Mouse (Mus musculus): Measurements from ENCODE around the gene E2f1. TPM values are rescaled to one million over a fixed set of nuclear protein-coding genes. Genes with fewer than 3 reads are reported as not detected.

Gene E2f1
- polyA plus RNA-seq, 1 experiment from 2014 or later, result 5.7 TPM

GRCm38 (mm10) chr2:154609050-154609767, 39.5 kb upstream of the E2f1 start:
- TF ChIP-seq CTCF (IDR thresholded peaks at IDR 0.05; ENCODE audit: low read depth), result no peak
- no peak for TF ChIP-seq EP300 (optimal IDR thresholded peaks at IDR 0.05)
- DNase-seq (ENCODE audit: low spot score) (no peak), ATAC-seq (ENCODE audit: low FRiP score, low TSS enrichment) (no peak)
- no peaks in the 10 kb centered on the region for H3K9me3 ChIP-seq (ENCODE audit: control insufficient read depth, low read length)
- no peak overlapping the region for H3K4me3 ChIP-seq (ENCODE audit: low read depth, low read length)
- H3K27ac ChIP-seq (replicated peaks), result no peak overlapping the region
- no peaks in the 10 kb centered on the region for H3K4me1 ChIP-seq (replicated peaks; ENCODE audit: control insufficient read depth, insufficient read depth)
- H3K9ac ChIP-seq (ENCODE audit: low read length), result no peak overlapping the region
- H3K27me3 ChIP-seq (ENCODE audit: control insufficient read depth, insufficient read depth, low read length), result no peaks in the 10 kb centered on the region
- 58% methylated on average over 10 of the region's 10 CpGs for WGBS
- no peak overlapping the region for H3K4me2 ChIP-seq (replicated peaks; ENCODE audit: low read depth)
- H3K36me3 ChIP-seq (ENCODE audit: control insufficient read depth, insufficient read depth, low read length), result no peaks in the 10 kb centered on the region

- TF ChIP-seq CTCF (IDR thresholded peaks at IDR 0.05; ENCODE audit: low read depth) (no peak), EP300 (optimal IDR thresholded peaks at IDR 0.05) (no peak)
- H3K4me3 ChIP-seq (ENCODE audit: low read depth, low read length), result no peak overlapping the region
- ATAC-seq (ENCODE audit: low FRiP score, low TSS enrichment) (no peak), DNase-seq (ENCODE audit: low spot score) (no peak)
- no peak overlapping the region for H3K9ac ChIP-seq (ENCODE audit: low read length)
- no peaks in the 10 kb centered on the region for H3K36me3 ChIP-seq (ENCODE audit: control insufficient read depth, insufficient read depth, low read length)
- H3K4me2 ChIP-seq (replicated peaks; ENCODE audit: low read depth), result no peak overlapping the region
- no peaks in the 10 kb centered on the region; the same call in 1 of the 2 replicates for H3K4me1 ChIP-seq (replicated peaks; ENCODE audit: control insufficient read depth, insufficient read depth)
- WGBS, result 63% methylated on average over 1 of the region's 1 CpGs
- H3K9me3 ChIP-seq (ENCODE audit: control insufficient read depth, low read length), result no peaks in the 10 kb centered on the region
- H3K27ac ChIP-seq (replicated peaks), result no peak overlapping the region
- no peaks in the 10 kb centered on the region for H3K27me3 ChIP-seq (ENCODE audit: control insufficient read depth, insufficient read depth, low read length)
Measured at GRCm38 (mm10) chr2:154606965-154607364, 37.3 kb upstream of the E2f1 start.

GRCm38 (mm10) chr2:154604156-154604555, 34.5 kb upstream of the E2f1 start:
- no peaks in the 10 kb centered on the region for H3K9me3 ChIP-seq (ENCODE audit: control insufficient read depth, low read length)
- H3K4me1 ChIP-seq (replicated peaks; ENCODE audit: control insufficient read depth, insufficient read depth), result no peaks in the 10 kb centered on the region; the same call in 1 of the 2 replicates
- ATAC-seq (ENCODE audit: low FRiP score, low TSS enrichment) (no peak), DNase-seq (ENCODE audit: low spot score) (no peak)
- no peaks in the 10 kb centered on the region for H3K36me3 ChIP-seq (ENCODE audit: control insufficient read depth, insufficient read depth, low read length)
- TF ChIP-seq EP300 (optimal IDR thresholded peaks at IDR 0.05) (no peak), CTCF (IDR thresholded peaks at IDR 0.05; ENCODE audit: low read depth) (no peak)
- no peaks in the 10 kb centered on the region for H3K27me3 ChIP-seq (ENCODE audit: control insufficient read depth, insufficient read depth, low read length)
- peak overlapping the region; percentile 86 for H3K4me3 ChIP-seq (ENCODE audit: low read depth, low read length)
- H3K27ac ChIP-seq (replicated peaks), result peak overlapping the region; percentile 50; the same call in 1 of the 2 replicates
- H3K4me2 ChIP-seq (replicated peaks; ENCODE audit: low read depth), result peak overlapping the region; percentile 54
- no peak overlapping the region for H3K9ac ChIP-seq (ENCODE audit: low read length)
- WGBS, result 23% methylated on average over 7 of the region's 7 CpGs

GRCm38 (mm10) chr2:154603638-154604153, 34.0 kb upstream of the E2f1 start, which contains the start of gene Pxmp4:
Gene Pxmp4, minus strand, starts transcription at chr2:154603708.
- H3K36me3 ChIP-seq (ENCODE audit: control insufficient read depth, insufficient read depth, low read length), result no peaks in the 10 kb centered on the region
- H3K4me3 ChIP-seq (ENCODE audit: low read depth, low read length), result peak within 1 kb of the TSS; percentile 86
- H3K9ac ChIP-seq (ENCODE audit: low read length), result peak within 1 kb of the TSS; percentile 96
- DNase-seq (ENCODE audit: low spot score) (peak; percentile 97), ATAC-seq (ENCODE audit: low FRiP score, low TSS enrichment) (peak; percentile 100)
- no peaks in the 10 kb centered on the region for H3K27me3 ChIP-seq (ENCODE audit: control insufficient read depth, insufficient read depth, low read length)
- peak within 1 kb of the TSS; percentile 85 for H3K4me2 ChIP-seq (replicated peaks; ENCODE audit: low read depth)
- no peaks in the 10 kb centered on the region for H3K9me3 ChIP-seq (ENCODE audit: control insufficient read depth, low read length)
- no peaks in the 10 kb centered on the region; the same call in 1 of the 2 replicates for H3K4me1 ChIP-seq (replicated peaks; ENCODE audit: control insufficient read depth, insufficient read depth)
- under 1% methylated on average over 13 of the region's 13 CpGs for WGBS
- no peak for TF ChIP-seq EP300 (optimal IDR thresholded peaks at IDR 0.05)
- TF ChIP-seq CTCF (IDR thresholded peaks at IDR 0.05; ENCODE audit: low read depth), result no peak
- peak within 1 kb of the TSS; percentile 93 for H3K27ac ChIP-seq (replicated peaks)

GRCm38 (mm10) chr2:154603007-154603637, 33.4 kb upstream of the E2f1 start:
- DNase-seq (ENCODE audit: low spot score), result peak; percentile 67
- Histone ChIP-seq H3K9me3 (ENCODE audit: control insufficient read depth, low read length) (no peaks in the 10 kb centered on the region), H3K36me3 (ENCODE audit: control insufficient read depth, insufficient read depth, low read length) (no peaks in the 10 kb centered on the region), H3K27me3 (ENCODE audit: control insufficient read depth, insufficient read depth, low read length) (no peaks in the 10 kb centered on the region), H3K9ac (ENCODE audit: low read length) (peak overlapping the region; percentile 96), H3K27ac (replicated peaks) (peak overlapping the region; percentile 93), H3K4me2 (replicated peaks; ENCODE audit: low read depth) (peak overlapping the region; percentile 85), H3K4me1 (replicated peaks; ENCODE audit: control insufficient read depth, insufficient read depth) (no peaks in the 10 kb centered on the region; the same call in 1 of the 2 replicates), H3K4me3 (ENCODE audit: low read depth, low read length) (peak overlapping the region; percentile 86)
- peak; percentile 66 for ATAC-seq (ENCODE audit: low FRiP score, low TSS enrichment)
- WGBS, result 13% methylated on average over 22 of the region's 22 CpGs
- no peak for TF ChIP-seq CTCF (IDR thresholded peaks at IDR 0.05; ENCODE audit: low read depth)
- no peak for TF ChIP-seq EP300 (optimal IDR thresholded peaks at IDR 0.05)

All from stomach, postnatal 0 days (tissue).